Mouse (Mus musculus) neural tube, embryonic 14.5 days (tissue): ENCODE data around the gene Kif26b. TPM values are rescaled to one million over a fixed set of nuclear protein-coding genes. Genes with fewer than 3 reads are reported as not detected.

ENCODE experiments used
- ATAC-seq: fragments of 200-750 bp; cut with Nextera tagmentation; 2 replicates; pipeline ENCODE4 v1.8.0; 2017; ENCODE audit warnings: low read depth, mild to moderate bottlenecking, moderate TSS enrichment, moderate library complexity
- H3K27ac ChIP-seq: fragments of 300-500 bp; sonication (generic); 2 replicates; pipeline ENCODE4 v1.5.1; 2014; ENCODE audit warnings: low read depth, mild to moderate bottlenecking, control low read depth, low read length, moderate library complexity, mixed read lengths
- H3K27me3 ChIP-seq: fragments of 300-500 bp; sonication (generic); 2 replicates; pipeline ENCODE4 v1.6.1; 2014; ENCODE audit warnings: low read length; ENCODE audit not compliant: control insufficient read depth, insufficient read depth
- H3K36me3 ChIP-seq: fragments of 300-500 bp; sonication (generic); 2 replicates; pipeline ENCODE4 v1.6.1; 2014; ENCODE audit warnings: low read length, mixed read lengths; ENCODE audit not compliant: control insufficient read depth, insufficient read depth
- H3K4me1 ChIP-seq: fragments of 300-500 bp; sonication (generic); 2 replicates; pipeline ENCODE4 v1.6.1; 2014; ENCODE audit warnings: low read length; ENCODE audit not compliant: control insufficient read depth, insufficient read depth
- H3K4me2 ChIP-seq: fragments of 300-500 bp; sonication (generic); 2 replicates; pipeline ENCODE4 v1.6.1; 2014; ENCODE audit warnings: mild to moderate bottlenecking, low read depth, low read length, control low read depth
- H3K4me3 ChIP-seq: fragments of 300-500 bp; sonication (generic); 2 replicates; pipeline ENCODE4 v1.5.1; 2014; ENCODE audit warnings: low read depth, low read length, control low read depth, mixed read lengths
- H3K9ac ChIP-seq: fragments of 300-500 bp; sonication (generic); replicated peaks from 2 replicates; pipeline ENCODE4 v1.6.1; 2014; ENCODE audit warnings: low read depth, mild to moderate bottlenecking, control low read depth, low read length, mixed read lengths
- H3K9me3 ChIP-seq: fragments of 300-500 bp; sonication (generic); 2 replicates; pipeline ENCODE4 v1.6.1; 2016; ENCODE audit warnings: low read length; ENCODE audit not compliant: control insufficient read depth
- WGBS: fragments of 180-500 bp; shearing (Covaris S2); extraction: QIAGEN DNeasy Blood & Tissue Kit; methylation state at CpG from one replicate; pipeline ENCODE4 v1.1.7; 2014; 5-methylcytosine and 5-hydroxymethylcytosine counted together
- polyA plus RNA-seq: library from polyadenylated mRNA; unstranded; fragments of >200 nt; fragmentation: Nextera tagmentation; extraction: Ambion mirVana; gene quantifications from 2 replicates; pipeline ENCODE4 v1.2.1, GENCODE M21; 2014

Kif26b gene
- polyA plus RNA-seq, 1 experiment from 2014 or later: 18.5 TPM

DNA sequence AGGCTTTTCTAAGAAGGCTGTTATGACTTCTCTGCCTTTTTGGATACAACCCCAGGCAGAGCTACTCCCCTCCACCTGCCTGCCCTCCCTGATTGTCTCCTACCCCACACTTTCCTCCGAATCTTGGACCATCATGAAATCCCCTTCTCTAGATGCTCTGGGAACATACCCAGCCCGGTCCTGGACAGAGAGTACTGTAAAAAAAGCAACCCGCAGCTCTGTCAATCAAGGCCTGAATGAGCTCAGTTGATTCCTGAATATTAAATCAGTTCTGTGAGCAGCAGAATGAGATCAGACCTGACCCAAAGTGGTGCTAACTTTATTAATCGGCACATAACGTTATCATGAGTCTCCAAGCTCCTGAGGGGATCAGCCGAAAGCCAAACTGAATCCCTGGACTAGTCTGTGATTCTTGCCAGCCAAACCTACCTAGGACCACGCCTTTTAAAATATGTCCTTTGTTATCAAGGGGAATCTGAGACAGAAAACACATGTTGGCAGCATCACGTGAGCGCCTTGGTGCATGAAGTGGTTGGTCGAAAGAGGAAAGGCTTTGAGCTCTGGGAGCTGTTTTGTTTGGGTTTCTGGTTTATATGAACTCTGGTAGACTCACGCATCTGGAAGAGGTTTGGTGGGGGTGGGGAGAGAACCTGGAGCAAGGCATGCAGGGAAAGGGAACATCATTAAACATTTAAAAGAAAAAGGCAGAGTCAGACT, 271.1 kb downstream of the Kif26b start:
- Histone ChIP-seq H3K4me3 (no peak overlapping the region), H3K36me3 (no peaks in the 10 kb centered on the region), H3K27ac (no peak overlapping the region), H3K4me1 (peaks cover 4% of the 10 kb centered on the region; the same call in 1 of the 2 replicates), H3K9me3 (no peaks in the 10 kb centered on the region), H3K4me2 (no peak overlapping the region; the same call in 1 of the 2 replicates), H3K9ac (no peak overlapping the region), H3K27me3 (no peaks in the 10 kb centered on the region)
- ATAC-seq: no peak
- 78% methylated on average over 11 of the region's 11 CpGs for WGBS

DNA sequence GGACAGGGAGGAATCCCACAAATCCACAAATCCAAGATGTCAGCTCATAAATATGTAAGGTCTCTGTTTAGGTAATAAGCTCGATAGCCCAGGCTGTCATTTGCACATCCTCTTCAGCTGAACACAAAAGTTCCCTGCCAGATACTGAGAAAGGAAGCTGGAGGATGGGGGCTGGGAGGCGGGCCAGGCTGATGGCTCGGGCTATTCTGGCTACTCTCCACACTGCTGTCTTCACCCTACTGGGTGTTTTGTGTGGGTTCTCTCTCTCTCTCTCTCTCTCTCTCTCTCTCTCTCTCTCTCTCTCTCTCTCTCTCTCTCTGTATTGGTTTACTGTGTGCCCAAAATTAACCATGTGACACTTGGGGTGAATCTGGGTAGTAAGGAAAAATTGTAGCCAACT, 274.2 kb downstream of the Kif26b start:
- no peaks in the 10 kb centered on the region for H3K27me3 ChIP-seq
- WGBS: 41% methylated on average over 3 of the region's 3 CpGs
- no peak overlapping the region for H3K4me3 ChIP-seq
- H3K27ac ChIP-seq: no peak overlapping the region
- no peaks in the 10 kb centered on the region for H3K9me3 ChIP-seq
- peaks cover 4% of the 10 kb centered on the region; the same call in 1 of the 2 replicates for H3K4me1 ChIP-seq
- H3K4me2 ChIP-seq: no peak overlapping the region
- no peak overlapping the region for H3K9ac ChIP-seq
- ATAC-seq: no peak
- no peaks in the 10 kb centered on the region for H3K36me3 ChIP-seq

DNA sequence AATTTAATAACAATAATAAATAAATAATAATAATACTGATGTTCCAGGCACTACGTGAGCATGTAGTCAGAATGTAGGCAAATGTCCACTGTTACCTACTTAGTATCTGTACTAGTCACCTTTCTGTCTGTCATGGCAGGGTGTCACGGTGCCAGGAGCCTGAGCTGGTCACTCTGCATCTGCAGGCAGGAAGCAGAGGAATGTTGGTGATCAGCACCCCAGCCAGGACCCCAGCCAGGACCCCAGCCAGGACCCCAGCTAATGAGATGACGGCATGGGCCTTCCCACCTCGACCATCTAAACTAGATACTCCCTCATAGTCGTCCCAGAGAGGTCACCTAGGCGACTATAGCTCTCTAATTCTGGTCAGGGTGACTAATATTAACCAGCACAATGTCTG, 288.6 kb downstream of the Kif26b start:
- ATAC-seq: no peak
- Histone ChIP-seq H3K4me1 (peaks cover 7% of the 10 kb centered on the region), H3K27me3 (0 out of 2 replicates have a peak, but pooled peaks cover 3% of the 10 kb centered on the region), H3K9me3 (no peaks in the 10 kb centered on the region), H3K36me3 (no peaks in the 10 kb centered on the region), H3K4me3 (no peak overlapping the region), H3K9ac (no peak overlapping the region), H3K4me2 (no peak overlapping the region), H3K27ac (no peak overlapping the region)
- 82% methylated on average over 6 of the region's 6 CpGs for WGBS

DNA sequence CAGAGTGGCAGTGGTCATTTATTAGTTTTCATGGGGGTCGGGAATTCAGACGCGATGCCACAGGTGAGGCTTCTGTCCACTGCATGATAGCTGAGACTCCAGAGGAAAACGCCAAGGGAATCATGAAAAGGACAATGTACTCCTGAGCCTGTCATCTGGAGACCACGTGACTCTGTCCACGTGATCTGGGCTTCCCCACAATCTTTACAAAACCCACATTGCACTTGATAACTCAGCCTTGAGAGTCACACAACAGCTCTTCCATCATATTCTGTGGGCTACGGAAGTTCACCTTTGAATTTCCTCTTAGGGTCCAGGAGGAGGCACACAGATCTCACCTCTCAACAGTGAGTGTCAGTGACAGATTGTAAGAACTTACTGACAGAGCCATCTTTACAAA, 290.1 kb downstream of the Kif26b start:
- H3K9me3 ChIP-seq: no peaks in the 10 kb centered on the region
- H3K27ac ChIP-seq: no peak overlapping the region
- H3K9ac ChIP-seq: no peak overlapping the region
- peaks cover 7% of the 10 kb centered on the region for H3K4me1 ChIP-seq
- no peak overlapping the region for H3K4me3 ChIP-seq
- no peak overlapping the region for H3K4me2 ChIP-seq
- WGBS: 88% methylated on average over 7 of the region's 7 CpGs
- no peak for ATAC-seq
- 0 out of 2 replicates have a peak, but pooled peaks cover 3% of the 10 kb centered on the region for H3K27me3 ChIP-seq
- no peaks in the 10 kb centered on the region for H3K36me3 ChIP-seq

DNA sequence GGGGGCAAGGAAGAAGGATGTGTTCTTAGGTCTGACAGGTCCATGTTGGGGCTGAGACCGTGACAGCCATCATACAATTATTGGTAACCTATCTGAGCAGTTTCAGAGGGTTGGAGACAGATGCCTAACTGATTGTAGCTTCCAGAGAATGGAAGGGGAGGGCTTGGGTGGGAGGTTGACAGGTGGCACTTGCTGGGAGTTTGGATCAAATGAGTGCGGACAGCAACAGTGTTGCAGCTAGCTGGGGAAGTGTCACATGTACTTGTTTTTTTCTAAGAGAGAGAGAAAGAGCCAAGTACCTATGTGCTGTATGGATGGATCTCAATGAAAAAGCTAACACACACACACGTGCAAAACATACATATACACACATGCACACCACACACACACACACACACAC, 291.2 kb downstream of the Kif26b start:
- WGBS: 82% methylated on average over 3 of the region's 3 CpGs
- Histone ChIP-seq H3K27me3 (0 out of 2 replicates have a peak, but pooled peaks cover 3% of the 10 kb centered on the region), H3K27ac (no peak overlapping the region), H3K4me2 (no peak overlapping the region), H3K9ac (no peak overlapping the region), H3K36me3 (no peaks in the 10 kb centered on the region), H3K9me3 (no peaks in the 10 kb centered on the region), H3K4me1 (peaks cover 7% of the 10 kb centered on the region), H3K4me3 (no peak overlapping the region)
- no peak for ATAC-seq

DNA sequence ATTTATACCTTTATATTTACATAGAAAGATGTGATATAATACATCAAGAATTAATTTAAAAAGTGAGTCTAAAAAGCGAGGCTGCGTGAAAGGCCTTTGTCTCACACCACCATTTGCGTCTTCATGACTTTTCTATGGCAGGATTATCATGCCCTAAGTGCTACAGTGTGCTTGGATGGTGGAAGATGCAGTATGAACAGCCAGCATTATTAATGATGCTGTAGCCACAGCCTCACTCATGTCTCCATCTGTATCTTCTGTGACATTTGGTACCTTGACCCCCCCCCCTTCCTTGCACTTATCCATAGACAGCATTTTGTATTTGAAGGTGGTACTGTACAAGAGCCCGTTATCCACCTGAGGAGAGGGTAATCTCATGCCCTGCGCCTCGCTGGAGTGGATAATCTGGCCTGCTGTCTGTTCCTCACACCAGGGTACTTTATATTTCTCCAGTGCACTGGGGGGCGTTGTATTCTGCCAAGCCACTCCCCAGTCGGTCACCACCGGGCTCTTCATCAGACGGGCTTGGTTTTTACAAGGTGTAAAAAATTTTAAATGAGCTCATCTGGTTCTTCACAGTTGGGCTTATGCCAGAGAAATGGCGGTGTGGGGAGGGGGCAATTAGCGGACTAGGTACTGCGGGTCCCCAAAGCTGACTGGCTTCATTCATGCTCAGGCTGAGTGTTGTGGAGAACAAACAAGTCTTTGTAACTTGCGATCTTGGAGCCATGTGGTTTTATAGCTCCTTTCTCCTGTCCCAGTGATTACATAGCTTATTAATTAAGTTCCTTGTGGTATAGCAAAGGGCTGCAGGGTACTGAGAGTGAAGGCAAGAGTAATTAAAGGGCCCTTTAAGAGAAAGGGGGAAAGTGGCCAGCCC, 291.9 kb downstream of the Kif26b start:
- Histone ChIP-seq H3K9ac (no peak overlapping the region), H3K9me3 (no peaks in the 10 kb centered on the region), H3K4me3 (no peak overlapping the region), H3K27me3 (0 out of 2 replicates have a peak, but pooled peaks cover 3% of the 10 kb centered on the region), H3K4me2 (no peak overlapping the region), H3K4me1 (peaks cover 7% of the 10 kb centered on the region), H3K36me3 (no peaks in the 10 kb centered on the region), H3K27ac (no peak overlapping the region)
- peak; percentile 90 for ATAC-seq
- WGBS: 31% methylated on average over 14 of the region's 14 CpGs

DNA sequence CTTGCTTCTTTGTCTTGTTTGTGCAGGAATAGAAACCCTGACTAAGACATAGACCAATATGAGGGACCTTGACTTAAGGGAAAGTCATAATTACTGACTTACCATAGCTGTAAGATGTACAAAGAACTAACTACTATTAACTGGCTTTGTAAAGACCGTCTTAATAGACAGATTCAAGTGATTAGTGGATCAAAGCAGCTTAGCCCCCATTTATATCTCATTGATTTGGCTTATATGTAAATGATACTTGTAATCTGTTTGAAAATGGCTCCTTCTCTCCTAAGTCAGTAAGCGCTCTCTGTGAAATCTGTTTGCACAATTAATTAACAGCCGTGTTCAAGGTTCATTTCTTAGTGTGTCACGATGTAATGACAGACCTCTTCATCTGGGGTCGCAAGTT, 295.9 kb downstream of the Kif26b start:
- Histone ChIP-seq H3K9ac (no peak overlapping the region), H3K4me1 (peaks cover 7% of the 10 kb centered on the region), H3K27me3 (0 out of 2 replicates have a peak, but pooled peaks cover 3% of the 10 kb centered on the region), H3K27ac (no peak overlapping the region), H3K4me2 (no peak overlapping the region), H3K36me3 (no peaks in the 10 kb centered on the region), H3K4me3 (no peak overlapping the region), H3K9me3 (no peaks in the 10 kb centered on the region)
- no peak for ATAC-seq
- 71% methylated on average over 5 of the region's 5 CpGs for WGBS

DNA sequence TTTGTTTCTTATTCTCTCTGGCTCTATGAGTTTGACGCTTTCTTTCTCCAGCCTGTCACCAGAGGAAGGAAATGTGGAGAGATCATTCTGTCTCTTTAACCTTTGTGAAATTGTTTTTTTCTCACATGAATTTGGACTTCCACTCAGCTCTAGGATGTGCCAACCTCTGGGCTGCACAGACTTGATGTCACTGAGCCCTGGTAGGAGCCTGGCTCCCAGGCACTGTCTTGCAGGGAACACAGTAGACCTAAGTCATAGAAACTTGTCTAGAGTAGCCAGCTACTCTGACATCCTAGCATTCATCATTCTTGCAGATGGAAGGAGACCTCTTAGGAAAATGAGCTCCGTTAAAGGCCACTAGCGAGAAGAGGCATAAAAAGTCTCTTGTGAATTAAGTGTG, 298.3 kb downstream of the Kif26b start:
- Histone ChIP-seq H3K27me3 (no peaks in the 10 kb centered on the region), H3K9ac (no peak overlapping the region), H3K27ac (no peak overlapping the region), H3K9me3 (no peaks in the 10 kb centered on the region), H3K4me1 (no peaks in the 10 kb centered on the region), H3K4me3 (no peak overlapping the region), H3K4me2 (no peak overlapping the region), H3K36me3 (no peaks in the 10 kb centered on the region)
- WGBS: 80% methylated on average over 3 of the region's 3 CpGs
- ATAC-seq: no peak

DNA sequence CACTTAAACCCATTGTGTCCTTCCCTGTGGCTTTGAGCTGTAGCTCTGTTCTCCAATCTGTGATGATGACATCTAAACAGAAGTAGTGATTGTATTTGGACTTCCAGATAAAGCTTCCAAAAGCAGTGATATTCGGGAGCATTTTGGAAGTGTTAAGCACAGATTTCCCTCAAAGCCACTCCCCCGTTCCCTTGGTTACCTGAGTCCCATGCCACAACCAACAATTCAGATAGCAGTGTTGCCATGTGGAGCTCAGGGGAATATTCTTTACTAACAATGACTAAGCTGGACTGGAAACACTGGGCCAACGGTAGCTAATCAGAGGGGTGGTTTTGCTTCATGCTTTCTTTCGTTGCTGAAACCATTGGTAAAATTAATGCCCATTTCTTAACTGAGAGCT, 300.5 kb downstream of the Kif26b start:
- H3K36me3 ChIP-seq: no peaks in the 10 kb centered on the region
- H3K27ac ChIP-seq: no peak overlapping the region
- H3K9ac ChIP-seq: no peak overlapping the region

More for the DNA sequence above, 300.5 kb downstream of the Kif26b start:
- Histone ChIP-seq H3K4me1 (no peaks in the 10 kb centered on the region), H3K4me3 (no peak overlapping the region), H3K9me3 (no peaks in the 10 kb centered on the region), H3K27me3 (no peaks in the 10 kb centered on the region), H3K4me2 (no peak overlapping the region)
- no peak for ATAC-seq
- WGBS: 81% methylated on average over 4 of the region's 4 CpGs
